Mouse (Mus musculus) midbrain, embryonic 16.5 days (tissue): ENCODE data around the gene Wdr25. TPM values are rescaled to one million over a fixed set of nuclear protein-coding genes. Genes with fewer than 3 reads are reported as not detected.

ENCODE experiments used
- ATAC-seq: fragments of 200-750 bp; cut with Nextera tagmentation; 2 replicates; pipeline ENCODE4 v1.8.0; 2017; ENCODE audit warnings: moderate TSS enrichment
- H3K27ac ChIP-seq: fragments of 300-500 bp; sonication (generic); 2 replicates; pipeline ENCODE4 v1.5.1; 2014; ENCODE audit warnings: mild to moderate bottlenecking, low read length, mixed read lengths
- H3K27me3 ChIP-seq: fragments of 300-500 bp; sonication (generic); 2 replicates; pipeline ENCODE4 v1.6.1; 2014; ENCODE audit warnings: low read depth, low read length, mixed read lengths; ENCODE audit not compliant: control insufficient read depth, insufficient read depth
- H3K36me3 ChIP-seq: fragments of 300-500 bp; sonication (generic); 2 replicates; pipeline ENCODE4 v1.6.1; 2014; ENCODE audit warnings: mild to moderate bottlenecking, low read length, moderate library complexity, mixed read lengths; ENCODE audit not compliant: control insufficient read depth, insufficient read depth
- H3K4me1 ChIP-seq: fragments of 300-500 bp; sonication (generic); 2 replicates; pipeline ENCODE4 v1.6.1; 2014; ENCODE audit warnings: mild to moderate bottlenecking, low read length, mixed read lengths; ENCODE audit not compliant: control insufficient read depth, insufficient read depth
- H3K4me2 ChIP-seq: fragments of 300-500 bp; sonication (generic); 2 replicates; pipeline ENCODE4 v1.6.1; 2014; ENCODE audit warnings: mild to moderate bottlenecking, low read length, mixed read lengths
- H3K4me3 ChIP-seq: fragments of 300-500 bp; sonication (generic); 2 replicates; pipeline ENCODE4 v1.5.1; 2014; ENCODE audit warnings: low read depth, mild to moderate bottlenecking, low read length, moderate library complexity, mixed read lengths
- H3K9ac ChIP-seq: fragments of 300-500 bp; sonication (generic); 2 replicates; pipeline ENCODE4 v1.6.1; 2014; ENCODE audit warnings: low read depth, low read length, mixed read lengths
- H3K9me3 ChIP-seq: fragments of 300-500 bp; sonication (generic); replicated peaks from 2 replicates; pipeline ENCODE4 v1.6.1; 2014; ENCODE audit warnings: mild to moderate bottlenecking, low read length, mixed read lengths; ENCODE audit not compliant: control insufficient read depth, poor library complexity, severe bottlenecking
- WGBS: fragments of 180-500 bp; shearing (Covaris S2); extraction: QIAGEN DNeasy Blood & Tissue Kit; methylation state at CpG from one replicate; pipeline ENCODE4 v1.1.7; 2014; 5-methylcytosine and 5-hydroxymethylcytosine counted together
- polyA plus RNA-seq: library from polyadenylated mRNA; unstranded; fragments of >200 nt; fragmentation: Nextera tagmentation; extraction: Ambion mirVana; gene quantifications from 2 replicates; pipeline ENCODE4 v1.2.1, GENCODE M21; 2015

Wdr25 gene
- polyA plus RNA-seq, 1 experiment from 2014 or later, result 6.3 TPM

- peaks cover 3% of the 10 kb centered on the region; the same call in 1 of the 2 replicates for H3K4me1 ChIP-seq
- no peak overlapping the region for H3K27ac ChIP-seq
- no peaks in the 10 kb centered on the region for H3K36me3 ChIP-seq
- H3K9ac ChIP-seq, result no peak overlapping the region
- WGBS, result 93% methylated on average over 4 of the region's 4 CpGs
- ATAC-seq, result no peak
- no peak overlapping the region for H3K4me3 ChIP-seq
- H3K4me2 ChIP-seq, result no peak overlapping the region
- H3K27me3 ChIP-seq, result no peaks in the 10 kb centered on the region; the same call in 1 of the 2 replicates
- no peaks in the 10 kb centered on the region for H3K9me3 ChIP-seq
Observed at GRCm38 (mm10) chr12:108937506-108937905, 44.1 kb downstream of the Wdr25 start.

GRCm38 (mm10) chr12:108938844-108939243, 45.4 kb downstream of the Wdr25 start:
- no peak overlapping the region for H3K27ac ChIP-seq
- no peak for ATAC-seq
- H3K4me3 ChIP-seq, result no peak overlapping the region
- no peaks in the 10 kb centered on the region; the same call in 1 of the 2 replicates for H3K27me3 ChIP-seq
- no peaks in the 10 kb centered on the region for H3K36me3 ChIP-seq
- H3K9ac ChIP-seq, result 0 out of 2 replicates have a peak overlapping the region, but pooled peaks have one; percentile 3
- H3K9me3 ChIP-seq, result no peaks in the 10 kb centered on the region
- 83% methylated on average over 5 of the region's 5 CpGs for WGBS
- peaks cover 5% of the 10 kb centered on the region; the same call in 1 of the 2 replicates for H3K4me1 ChIP-seq
- H3K4me2 ChIP-seq, result no peak overlapping the region

- peaks cover 5% of the 10 kb centered on the region; the same call in 1 of the 2 replicates for H3K4me1 ChIP-seq
- no peaks in the 10 kb centered on the region; the same call in 1 of the 2 replicates for H3K27me3 ChIP-seq
- H3K27ac ChIP-seq, result peak overlapping the region; percentile 5
- no peaks in the 10 kb centered on the region for H3K36me3 ChIP-seq
- no peak overlapping the region for H3K4me3 ChIP-seq
- no peak overlapping the region for H3K4me2 ChIP-seq
- H3K9ac ChIP-seq, result 0 out of 2 replicates have a peak overlapping the region, but pooled peaks have one; percentile 3
- WGBS, result 55% methylated on average over 9 of the region's 9 CpGs
- no peak for ATAC-seq
- H3K9me3 ChIP-seq, result no peaks in the 10 kb centered on the region
Observed at GRCm38 (mm10) chr12:108939317-108939716, 45.9 kb downstream of the Wdr25 start.

- no peak overlapping the region for H3K4me2 ChIP-seq
- peaks cover 5% of the 10 kb centered on the region; the same call in 1 of the 2 replicates for H3K4me1 ChIP-seq
- no peaks in the 10 kb centered on the region for H3K9me3 ChIP-seq
- no peak for ATAC-seq
- H3K9ac ChIP-seq, result no peak overlapping the region
- H3K27ac ChIP-seq, result no peak overlapping the region
- WGBS, result 47% methylated on average over 1 of the region's 1 CpGs
- H3K27me3 ChIP-seq, result no peaks in the 10 kb centered on the region; the same call in 1 of the 2 replicates
- H3K4me3 ChIP-seq, result no peak overlapping the region
- no peaks in the 10 kb centered on the region for H3K36me3 ChIP-seq
Observed at GRCm38 (mm10) chr12:108940255-108940654, 46.8 kb downstream of the Wdr25 start.

GRCm38 (mm10) chr12:108941282-108941681, 47.9 kb downstream of the Wdr25 start:
- no peak overlapping the region for H3K4me3 ChIP-seq
- H3K27me3 ChIP-seq, result no peaks in the 10 kb centered on the region; the same call in 1 of the 2 replicates
- no peak overlapping the region for H3K27ac ChIP-seq
- no peak for ATAC-seq
- WGBS, result 64% methylated on average over 2 of the region's 2 CpGs
- no peaks in the 10 kb centered on the region for H3K36me3 ChIP-seq
- no peak overlapping the region for H3K9ac ChIP-seq
- no peak overlapping the region for H3K4me2 ChIP-seq
- peaks cover 5% of the 10 kb centered on the region; the same call in 1 of the 2 replicates for H3K4me1 ChIP-seq
- H3K9me3 ChIP-seq, result no peaks in the 10 kb centered on the region

- no peak overlapping the region for H3K4me2 ChIP-seq
- H3K27me3 ChIP-seq, result no peaks in the 10 kb centered on the region
- H3K27ac ChIP-seq, result no peak overlapping the region
- no peaks in the 10 kb centered on the region for H3K36me3 ChIP-seq
- no peak for ATAC-seq
- H3K4me3 ChIP-seq, result no peak overlapping the region
- H3K9me3 ChIP-seq, result no peaks in the 10 kb centered on the region
- H3K9ac ChIP-seq, result no peak overlapping the region
- peaks cover 5% of the 10 kb centered on the region; the same call in 1 of the 2 replicates for H3K4me1 ChIP-seq
- WGBS, result 81% methylated on average over 14 of the region's 14 CpGs
Observed at GRCm38 (mm10) chr12:108942203-108942923, 48.9 kb downstream of the Wdr25 start.

GRCm38 (mm10) chr12:108953011-108953550, 59.6 kb downstream of the Wdr25 start:
- WGBS, result 56% methylated on average over 9 of the region's 9 CpGs
- H3K9ac ChIP-seq, result no peak overlapping the region
- no peak overlapping the region for H3K27ac ChIP-seq
- peaks cover 19% of the 10 kb centered on the region for H3K4me1 ChIP-seq
- H3K4me2 ChIP-seq, result no peak overlapping the region
- no peaks in the 10 kb centered on the region for H3K9me3 ChIP-seq
- no peak overlapping the region for H3K4me3 ChIP-seq
- no peaks in the 10 kb centered on the region for H3K27me3 ChIP-seq
- ATAC-seq, result no peak
- H3K36me3 ChIP-seq, result no peaks in the 10 kb centered on the region

GRCm38 (mm10) chr12:108953838-108954237, 60.4 kb downstream of the Wdr25 start:
- 11% methylated on average over 6 of the region's 6 CpGs for WGBS
- H3K27ac ChIP-seq, result no peak overlapping the region
- no peaks in the 10 kb centered on the region for H3K36me3 ChIP-seq
- no peak overlapping the region for H3K4me3 ChIP-seq
- H3K4me1 ChIP-seq, result peaks cover 26% of the 10 kb centered on the region
- no peaks in the 10 kb centered on the region for H3K9me3 ChIP-seq
- ATAC-seq, result peak; percentile 75
- H3K9ac ChIP-seq, result 0 out of 2 replicates have a peak overlapping the region, but pooled peaks have one; percentile 2
- no peaks in the 10 kb centered on the region for H3K27me3 ChIP-seq
- H3K4me2 ChIP-seq, result no peak overlapping the region

GRCm38 (mm10) chr12:108954456-108954855, 61.0 kb downstream of the Wdr25 start:
- no peak overlapping the region for H3K4me2 ChIP-seq
- H3K4me1 ChIP-seq, result peaks cover 30% of the 10 kb centered on the region
- 28% methylated on average over 2 of the region's 2 CpGs for WGBS
- H3K9me3 ChIP-seq, result no peaks in the 10 kb centered on the region
- H3K9ac ChIP-seq, result no peak overlapping the region
- no peak overlapping the region for H3K27ac ChIP-seq
- no peaks in the 10 kb centered on the region for H3K36me3 ChIP-seq
- H3K4me3 ChIP-seq, result no peak overlapping the region
- no peaks in the 10 kb centered on the region for H3K27me3 ChIP-seq
- ATAC-seq, result no peak
